Mouse (Mus musculus): Measurements from ENCODE around the gene Krtap1-3.

The Krtap1-3 gene

DNA sequence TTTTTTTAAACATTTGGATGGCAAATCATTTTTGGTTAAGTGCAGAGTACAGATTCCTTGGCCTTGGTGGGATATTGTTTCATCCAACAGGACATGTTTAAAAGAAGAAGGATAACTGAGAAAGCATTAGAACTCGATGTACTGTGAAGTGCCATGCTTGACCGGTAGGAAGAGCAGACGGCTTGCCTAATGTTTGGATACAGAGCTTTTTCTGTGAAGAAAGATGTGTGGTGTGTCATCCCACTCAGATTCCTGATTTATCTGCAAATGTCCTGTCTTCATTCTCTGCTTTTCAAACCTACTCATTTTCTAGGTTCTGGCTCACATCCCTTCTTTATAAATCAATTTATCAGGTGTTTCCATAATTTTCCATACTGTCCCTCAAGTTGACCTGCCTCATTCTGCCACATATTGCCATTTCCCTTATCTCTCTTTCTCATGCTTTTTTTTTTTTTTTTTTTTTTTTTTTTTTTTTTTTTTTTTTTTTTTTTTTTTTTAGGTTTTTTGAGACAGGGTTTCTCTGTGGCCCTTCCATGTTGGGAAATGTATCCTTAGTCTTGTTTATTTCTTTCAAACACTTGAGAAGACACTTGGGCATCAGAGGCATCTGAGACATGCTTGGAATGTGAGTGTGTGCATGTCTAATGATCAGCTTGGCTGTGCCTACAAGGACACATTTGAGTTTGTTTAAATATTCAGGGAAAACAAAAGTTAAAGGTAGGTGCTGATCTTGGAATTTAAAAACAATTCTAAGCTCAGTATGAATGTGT lies 33.0 kb downstream of the Krtap1-3 start:
- no peak for DNase-seq

GRCm38 (mm10) chr11:99556753-99557152 lies 34.4 kb downstream of the Krtap1-3 start, which contains the start of gene Krtap3-2:
Gene Krtap3-2 (minus strand): TSS chr11:99556853.
- no peak for DNase-seq

- DNase-seq = no peak
These were observed 34.9 kb downstream of the Krtap1-3 start for GRCm38 (mm10) chr11:99556195-99556594.

DNA sequence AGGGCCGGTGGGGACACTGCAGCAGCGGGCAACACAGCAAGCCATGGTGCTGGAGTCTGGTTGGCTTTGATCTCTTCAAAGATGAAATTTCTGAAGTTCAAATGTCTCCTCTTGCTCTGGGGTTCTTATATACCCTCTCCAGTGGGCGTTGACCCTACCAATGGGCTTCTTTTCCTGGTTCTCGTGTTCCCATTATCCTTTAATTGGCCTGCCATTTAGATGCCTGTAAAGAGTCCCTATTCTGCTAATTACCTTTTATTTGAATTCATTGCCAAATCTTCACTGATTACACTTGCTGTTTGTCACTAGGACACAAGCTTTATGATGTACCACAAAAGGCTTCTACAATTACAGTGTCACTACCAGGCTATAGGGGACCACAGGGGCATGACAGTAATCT lies 40.4 kb downstream of the Krtap1-3 start, which contains the start of gene Krtap3-3:
TSS of gene Krtap3-3 (minus strand) at position 101 of the 400 bp plus-strand sequence.
- no peak for DNase-seq

DNA sequence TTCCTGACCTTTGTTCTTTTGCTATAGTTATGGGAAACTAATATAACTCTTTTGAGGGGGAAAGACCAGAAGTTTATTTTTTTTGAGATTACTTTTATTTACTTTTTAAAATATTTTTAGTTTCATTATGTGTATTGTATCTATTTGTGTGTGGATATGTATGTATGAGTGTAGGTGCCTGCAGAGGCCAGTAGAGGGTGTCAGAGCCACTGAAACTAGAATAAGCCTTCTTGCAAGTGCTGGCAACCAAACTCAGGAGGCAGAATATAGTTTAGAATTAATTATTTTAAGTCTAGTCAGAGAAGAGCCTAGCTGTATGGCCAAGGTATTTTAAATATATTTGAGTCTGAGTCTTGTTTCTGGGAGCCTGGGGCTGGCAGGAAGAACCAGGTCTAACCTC lies 43.2 kb downstream of the Krtap1-3 start:
- no peak for DNase-seq

Measured in lung, adult 18-20 months (tissue).